Mouse (Mus musculus): ENCODE measurements around the gene Pwwp2b. TPM values are rescaled to one million over a fixed set of nuclear protein-coding genes. Genes with fewer than 3 reads are reported as not detected.

Pwwp2b gene
- polyA plus RNA-seq, 1 experiment from 2014 or later: 4.3 TPM

- Histone ChIP-seq H3K36me3 (no peaks in the 10 kb centered on the region), H3K27me3 (ENCODE audit: low read depth, poor library complexity, severe bottlenecking) (no peaks in the 10 kb centered on the region), H3K4me1 (peaks cover 15% of the 10 kb centered on the region), H3K9me3 (replicated peaks) (no peaks in the 10 kb centered on the region), H3K4me3 (no peak overlapping the region), H3K27ac (replicated peaks) (no peak overlapping the region)
- DNase-seq (ENCODE audit: low spot score): no peak
- WGBS: 73% methylated on average over 2 of the region's 2 CpGs
Observed at GRCm38 (mm10) chr7:139273397-139273719, 25.1 kb downstream of the Pwwp2b start.

GRCm38 (mm10) chr7:139275586-139275985 is 27.3 kb downstream of the Pwwp2b start:
- Histone ChIP-seq H3K4me3 (no peak overlapping the region), H3K27ac (replicated peaks) (no peak overlapping the region), H3K36me3 (no peaks in the 10 kb centered on the region), H3K4me1 (peaks cover 32% of the 10 kb centered on the region), H3K9me3 (replicated peaks) (no peaks in the 10 kb centered on the region), H3K27me3 (ENCODE audit: low read depth, poor library complexity, severe bottlenecking) (no peaks in the 10 kb centered on the region)
- no peak for DNase-seq (ENCODE audit: low spot score)
- WGBS: 85% methylated on average over 10 of the region's 10 CpGs

GRCm38 (mm10) chr7:139276150-139276549 is 27.9 kb downstream of the Pwwp2b start:
- Histone ChIP-seq H3K36me3 (no peaks in the 10 kb centered on the region), H3K27me3 (ENCODE audit: low read depth, poor library complexity, severe bottlenecking) (no peaks in the 10 kb centered on the region), H3K4me1 (peaks cover 37% of the 10 kb centered on the region), H3K4me3 (no peak overlapping the region), H3K9me3 (replicated peaks) (no peaks in the 10 kb centered on the region), H3K27ac (replicated peaks) (no peak overlapping the region)
- WGBS: 93% methylated on average over 10 of the region's 10 CpGs
- DNase-seq (ENCODE audit: low spot score): no peak

GRCm38 (mm10) chr7:139277536-139277935 is 29.3 kb downstream of the Pwwp2b start:
- Histone ChIP-seq H3K27me3 (ENCODE audit: low read depth, poor library complexity, severe bottlenecking) (no peaks in the 10 kb centered on the region), H3K27ac (replicated peaks) (no peak overlapping the region), H3K36me3 (no peaks in the 10 kb centered on the region), H3K4me3 (no peak overlapping the region), H3K9me3 (replicated peaks) (no peaks in the 10 kb centered on the region), H3K4me1 (peaks cover 38% of the 10 kb centered on the region)
- no peak for DNase-seq (ENCODE audit: low spot score)
- WGBS: 84% methylated on average over 7 of the region's 7 CpGs

- peaks cover 31% of the 10 kb centered on the region for H3K4me1 ChIP-seq
- 86% methylated on average over 5 of the region's 5 CpGs for WGBS
- no peaks in the 10 kb centered on the region for H3K36me3 ChIP-seq
- no peak for DNase-seq (ENCODE audit: low spot score)
- no peak overlapping the region for H3K4me3 ChIP-seq
- 0 out of 2 replicates have a peak overlapping the region, but pooled peaks have one; percentile 52 for H3K27ac ChIP-seq (replicated peaks)
- no peaks in the 10 kb centered on the region for H3K9me3 ChIP-seq (replicated peaks)
- H3K27me3 ChIP-seq (ENCODE audit: low read depth, poor library complexity, severe bottlenecking): no peaks in the 10 kb centered on the region
Observed at GRCm38 (mm10) chr7:139279571-139279970, 31.3 kb downstream of the Pwwp2b start.

- DNase-seq (ENCODE audit: low spot score): no peak
- Histone ChIP-seq H3K4me3 (no peak overlapping the region), H3K27ac (replicated peaks) (peak overlapping the region; percentile 52), H3K4me1 (peaks cover 31% of the 10 kb centered on the region), H3K36me3 (no peaks in the 10 kb centered on the region), H3K27me3 (ENCODE audit: low read depth, poor library complexity, severe bottlenecking) (no peaks in the 10 kb centered on the region), H3K9me3 (replicated peaks) (no peaks in the 10 kb centered on the region)
- whole genome bisulfite sequencing: 86% methylated on average over 1 of the region's 1 CpGs
Observed at GRCm38 (mm10) chr7:139280044-139280443, 31.8 kb downstream of the Pwwp2b start.

GRCm38 (mm10) chr7:139281195-139281594 is 32.9 kb downstream of the Pwwp2b start:
- Histone ChIP-seq H3K27ac (replicated peaks) (peak overlapping the region; percentile 52), H3K27me3 (ENCODE audit: low read depth, poor library complexity, severe bottlenecking) (no peaks in the 10 kb centered on the region), H3K4me3 (no peak overlapping the region), H3K4me1 (peaks cover 31% of the 10 kb centered on the region), H3K36me3 (no peaks in the 10 kb centered on the region), H3K9me3 (replicated peaks) (no peaks in the 10 kb centered on the region)
- WGBS: 44% methylated on average over 2 of the region's 2 CpGs
- no peak for DNase-seq (ENCODE audit: low spot score)

- no peaks in the 10 kb centered on the region for H3K27me3 ChIP-seq (ENCODE audit: low read depth, poor library complexity, severe bottlenecking)
- WGBS: 82% methylated on average over 3 of the region's 3 CpGs
- H3K4me1 ChIP-seq: peaks cover 31% of the 10 kb centered on the region
- no peaks in the 10 kb centered on the region for H3K36me3 ChIP-seq
- H3K27ac ChIP-seq (replicated peaks): 0 out of 2 replicates have a peak overlapping the region, but pooled peaks have one; percentile 9
- H3K4me3 ChIP-seq: no peak overlapping the region
- H3K9me3 ChIP-seq (replicated peaks): no peaks in the 10 kb centered on the region
- no peak for DNase-seq (ENCODE audit: low spot score)
Observed at GRCm38 (mm10) chr7:139282037-139282436, 33.8 kb downstream of the Pwwp2b start.

GRCm38 (mm10) chr7:139285295-139285943 is 37.1 kb downstream of the Pwwp2b start:
- 84% methylated on average over 16 of the region's 16 CpGs for WGBS
- Histone ChIP-seq H3K27ac (replicated peaks) (no peak overlapping the region), H3K36me3 (no peaks in the 10 kb centered on the region), H3K4me3 (no peak overlapping the region), H3K4me1 (peaks cover 14% of the 10 kb centered on the region), H3K27me3 (ENCODE audit: low read depth, poor library complexity, severe bottlenecking) (no peaks in the 10 kb centered on the region), H3K9me3 (replicated peaks) (no peaks in the 10 kb centered on the region)
- no peak for DNase-seq (ENCODE audit: low spot score)

GRCm38 (mm10) chr7:139288540-139288939 is 40.3 kb downstream of the Pwwp2b start:
- H3K27ac ChIP-seq (replicated peaks): no peak overlapping the region
- WGBS: 87% methylated on average over 7 of the region's 7 CpGs
- no peaks in the 10 kb centered on the region for H3K4me1 ChIP-seq
- no peak for DNase-seq (ENCODE audit: low spot score)
- H3K9me3 ChIP-seq (replicated peaks): no peaks in the 10 kb centered on the region
- no peaks in the 10 kb centered on the region for H3K36me3 ChIP-seq
- H3K27me3 ChIP-seq (ENCODE audit: low read depth, poor library complexity, severe bottlenecking): no peaks in the 10 kb centered on the region
- H3K4me3 ChIP-seq: no peak overlapping the region

GRCm38 (mm10) chr7:139293350-139293749 is 45.1 kb downstream of the Pwwp2b start:
- DNase-seq (ENCODE audit: low spot score): no peak
- Histone ChIP-seq H3K27me3 (ENCODE audit: low read depth, poor library complexity, severe bottlenecking) (no peaks in the 10 kb centered on the region), H3K27ac (replicated peaks) (no peak overlapping the region), H3K9me3 (replicated peaks) (no peaks in the 10 kb centered on the region), H3K4me3 (no peak overlapping the region), H3K4me1 (peaks cover 6% of the 10 kb centered on the region; the same call in 1 of the 2 replicates), H3K36me3 (no peaks in the 10 kb centered on the region)
- 73% methylated on average over 4 of the region's 4 CpGs for WGBS

GRCm38 (mm10) chr7:139294076-139294475 is 45.8 kb downstream of the Pwwp2b start:
- no peaks in the 10 kb centered on the region for H3K27me3 ChIP-seq (ENCODE audit: low read depth, poor library complexity, severe bottlenecking)
- H3K4me1 ChIP-seq: peaks cover 10% of the 10 kb centered on the region
- H3K9me3 ChIP-seq (replicated peaks): no peaks in the 10 kb centered on the region
- WGBS: 88% methylated on average over 5 of the region's 5 CpGs
- H3K27ac ChIP-seq (replicated peaks): no peak overlapping the region
- no peak overlapping the region for H3K4me3 ChIP-seq
- no peak for DNase-seq (ENCODE audit: low spot score)
- H3K36me3 ChIP-seq: no peaks in the 10 kb centered on the region

- Histone ChIP-seq H3K27ac (replicated peaks) (peak overlapping the region; percentile 13; the same call in 1 of the 2 replicates), H3K4me1 (peaks cover 14% of the 10 kb centered on the region), H3K4me3 (no peak overlapping the region), H3K36me3 (no peaks in the 10 kb centered on the region), H3K9me3 (replicated peaks) (no peaks in the 10 kb centered on the region), H3K27me3 (ENCODE audit: low read depth, poor library complexity, severe bottlenecking) (peaks cover 8% of the 10 kb centered on the region; the same call in 1 of the 2 replicates)
- DNase-seq (ENCODE audit: low spot score): no peak
- 75% methylated on average over 1 of the region's 1 CpGs for WGBS
Observed at GRCm38 (mm10) chr7:139295653-139296052, 47.4 kb downstream of the Pwwp2b start.

Measured in midbrain, embryonic 10.5 days (tissue).